Mouse (Mus musculus) kidney, embryonic 14.5 days (tissue): ENCODE measurements around the gene Zfp638. TPM values are rescaled to one million over a fixed set of nuclear protein-coding genes. Genes with fewer than 3 reads are reported as not detected.

Experiments
- ATAC-seq: fragments of 200-750 bp; cut with Nextera tagmentation; 2 replicates; pipeline ENCODE4 v1.8.0; 2017; ENCODE audit warnings: moderate number of reproducible peaks, mild to moderate bottlenecking, moderate TSS enrichment, moderate library complexity; ENCODE audit not compliant: low FRiP score, low TSS enrichment
- H3K27ac ChIP-seq: fragments of 300-500 bp; sonication (generic); 2 replicates; pipeline ENCODE4 v1.5.1; 2014; ENCODE audit warnings: low read depth, mild to moderate bottlenecking, low read length, moderate library complexity, mixed read lengths
- H3K27me3 ChIP-seq: fragments of 300-500 bp; sonication (generic); 2 replicates; pipeline ENCODE4 v1.6.1; 2014; ENCODE audit warnings: mild to moderate bottlenecking, low read length; ENCODE audit not compliant: control insufficient read depth, insufficient read depth
- H3K36me3 ChIP-seq: fragments of 300-500 bp; sonication (generic); 2 replicates; pipeline ENCODE4 v1.6.1; 2014; ENCODE audit warnings: low read length, mixed read lengths; ENCODE audit not compliant: control insufficient read depth, insufficient read depth
- H3K4me1 ChIP-seq: fragments of 300-500 bp; sonication (generic); 2 replicates; pipeline ENCODE4 v1.6.1; 2014; ENCODE audit warnings: low read length, mixed read lengths; ENCODE audit not compliant: control insufficient read depth, insufficient read depth
- H3K4me2 ChIP-seq: fragments of 300-500 bp; sonication (generic); replicated peaks from 2 replicates; pipeline ENCODE4 v1.6.1; 2014; ENCODE audit warnings: low read depth, mild to moderate bottlenecking, low read length
- H3K4me3 ChIP-seq: fragments of 300-500 bp; sonication (generic); 2 replicates; pipeline ENCODE4 v1.5.1; 2014; ENCODE audit warnings: mild to moderate bottlenecking, low read length
- H3K9ac ChIP-seq: fragments of 300-500 bp; sonication (generic); 2 replicates; pipeline ENCODE4 v1.6.1; 2014; ENCODE audit warnings: low read depth, mild to moderate bottlenecking, low read length, moderate library complexity
- H3K9me3 ChIP-seq: fragments of 300-500 bp; sonication (generic); 2 replicates; pipeline ENCODE4 v1.6.1; 2016; ENCODE audit warnings: low read length; ENCODE audit not compliant: control insufficient read depth
- WGBS: fragments of 180-500 bp; shearing (Covaris S2); extraction: QIAGEN DNeasy Blood & Tissue Kit; methylation state at CpG from one replicate; pipeline ENCODE4 v1.1.7; 2014; 5-methylcytosine and 5-hydroxymethylcytosine counted together
- polyA plus RNA-seq: library from polyadenylated mRNA; unstranded; fragments of >200 nt; fragmentation: Nextera tagmentation; extraction: Ambion mirVana; gene quantifications from 2 replicates; pipeline ENCODE4 v1.2.1, GENCODE M21; 2014

The Zfp638 gene
- polyA plus RNA-seq, 1 experiment from 2014 or later: 93.1 TPM

DNA sequence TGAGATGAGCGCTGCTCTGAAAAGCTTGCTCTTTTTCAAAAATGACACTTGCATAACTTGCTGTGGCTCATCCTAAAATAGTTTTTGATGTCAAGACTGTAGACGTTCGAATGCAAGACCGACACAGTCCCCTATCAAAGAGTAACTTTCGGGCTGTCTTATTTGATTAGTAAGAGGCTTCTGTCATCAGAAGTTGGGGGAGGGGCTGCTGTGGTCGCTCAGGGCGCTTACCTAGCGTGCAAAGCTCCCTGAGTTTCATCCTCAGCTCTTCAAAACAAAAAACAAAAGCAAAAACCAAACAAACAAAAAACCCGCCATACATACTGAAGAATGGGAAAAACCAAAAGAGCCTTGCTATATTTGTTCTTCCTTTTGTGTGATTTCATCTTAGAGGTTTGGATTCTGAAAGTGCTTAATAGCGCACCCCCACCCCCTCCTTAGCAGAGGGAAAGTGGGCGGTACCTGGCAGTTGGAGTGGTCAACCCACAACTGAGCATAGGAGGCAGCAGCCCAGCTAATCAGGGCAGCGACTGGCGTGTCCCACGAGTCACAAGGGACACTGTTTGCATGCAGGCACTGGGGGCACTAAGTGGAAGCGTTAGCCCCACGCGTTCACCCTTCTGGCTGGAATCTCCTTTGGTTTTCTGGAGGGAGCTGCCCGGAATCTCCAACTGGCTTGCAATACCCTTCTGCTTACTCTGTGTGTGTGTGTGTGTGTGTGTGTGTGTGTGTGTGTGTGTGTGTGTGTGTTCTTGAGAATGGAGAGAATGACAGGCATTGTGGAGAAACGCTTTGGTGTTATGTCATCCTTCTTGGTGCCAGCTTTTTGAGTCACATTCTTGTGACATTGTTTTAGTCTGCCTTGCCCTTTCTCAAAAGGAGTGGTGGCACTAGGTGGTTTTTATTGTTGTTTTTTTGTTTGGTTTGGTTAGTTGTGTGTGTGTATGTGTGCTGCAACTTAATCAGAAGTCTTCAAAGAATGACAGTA lies 983 bp downstream of the Zfp638 start:
- Histone ChIP-seq H3K27me3 (no peaks in the 10 kb centered on the region), H3K27ac (no peak overlapping the region), H3K4me2 (peak overlapping the region; percentile 99), H3K9me3 (no peaks in the 10 kb centered on the region; the same call in 1 of the 2 replicates), H3K9ac (peak overlapping the region; percentile 55), H3K4me1 (0 out of 2 replicates have a peak, but pooled peaks cover 3% of the 10 kb centered on the region), H3K4me3 (peak overlapping the region; percentile 52), H3K36me3 (no peaks in the 10 kb centered on the region)
- peak; percentile 44; the same call in 1 of the 2 replicates for ATAC-seq
- WGBS: 5% methylated on average over 19 of the region's 19 CpGs

DNA sequence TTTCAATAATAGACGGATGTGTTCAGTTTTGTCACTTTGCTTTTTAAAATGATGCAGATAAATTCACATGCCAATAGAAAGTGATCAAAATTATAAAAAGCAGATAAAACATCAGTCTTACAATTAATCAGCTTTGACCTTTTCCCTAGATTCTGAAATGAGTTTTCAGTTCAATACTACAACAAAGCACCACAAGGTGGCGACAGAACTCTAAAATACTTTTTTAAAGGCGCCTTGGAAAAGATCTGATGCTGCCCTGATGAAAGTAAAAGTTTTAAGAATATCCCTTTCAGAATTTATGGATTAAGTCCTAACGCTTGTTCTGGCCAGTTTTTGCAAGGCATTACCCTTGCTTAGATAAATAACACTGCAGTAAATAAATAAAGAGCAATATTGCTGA lies 12.9 kb downstream of the Zfp638 start:
- no peak overlapping the region for H3K4me3 ChIP-seq
- no peaks in the 10 kb centered on the region for H3K36me3 ChIP-seq
- H3K27ac ChIP-seq: no peak overlapping the region
- no peak overlapping the region for H3K4me2 ChIP-seq
- H3K27me3 ChIP-seq: no peaks in the 10 kb centered on the region
- 3% methylated on average over 4 of the region's 4 CpGs for WGBS
- H3K9ac ChIP-seq: no peak overlapping the region
- no peak for ATAC-seq
- H3K9me3 ChIP-seq: no peaks in the 10 kb centered on the region
- H3K4me1 ChIP-seq: no peaks in the 10 kb centered on the region

DNA sequence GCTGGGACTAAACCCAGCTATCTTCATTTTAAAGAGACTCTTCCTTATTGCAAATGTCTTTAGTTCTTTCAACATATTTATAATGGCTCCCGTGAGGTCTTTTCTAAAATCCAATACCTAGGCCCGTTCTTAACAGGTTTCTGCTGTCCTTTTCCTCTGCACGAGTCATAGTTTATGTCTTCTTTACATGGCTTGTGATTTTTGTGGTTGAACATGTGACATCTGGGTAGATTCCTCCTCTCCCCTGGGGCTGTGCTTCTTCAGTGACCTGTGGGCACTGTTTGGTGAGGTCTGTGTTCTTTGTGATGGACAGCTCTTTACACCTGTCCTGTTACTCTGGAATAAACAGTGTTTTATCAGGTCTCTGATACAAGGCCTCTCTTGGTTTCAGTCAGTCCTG lies 19.9 kb downstream of the Zfp638 start:
- no peak overlapping the region for H3K9ac ChIP-seq
- ATAC-seq: no peak
- no peak overlapping the region for H3K27ac ChIP-seq
- no peak overlapping the region for H3K4me3 ChIP-seq
- no peaks in the 10 kb centered on the region for H3K36me3 ChIP-seq
- H3K9me3 ChIP-seq: no peaks in the 10 kb centered on the region
- H3K4me1 ChIP-seq: no peaks in the 10 kb centered on the region
- WGBS: 83% methylated on average over 3 of the region's 3 CpGs
- no peaks in the 10 kb centered on the region for H3K27me3 ChIP-seq
- H3K4me2 ChIP-seq: no peak overlapping the region

DNA sequence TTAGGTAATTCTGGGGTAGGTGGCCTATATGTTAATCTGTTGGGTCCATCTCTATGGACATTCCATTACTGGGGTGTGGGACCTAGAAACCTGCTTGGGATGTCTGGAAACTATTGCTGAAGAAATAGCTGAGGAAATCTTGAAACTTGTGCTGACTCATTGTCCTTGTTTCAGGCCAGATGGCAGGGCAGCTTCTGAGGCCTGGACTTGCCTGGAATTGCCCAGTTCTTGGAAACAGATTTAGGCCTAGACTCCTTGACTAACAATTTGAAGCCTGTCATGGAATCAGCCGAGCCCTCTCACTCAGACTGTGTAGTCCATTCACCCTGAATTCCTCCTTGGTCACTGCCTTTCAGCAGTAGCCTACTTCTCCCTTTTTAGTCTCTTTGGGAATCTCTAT lies 21.9 kb downstream of the Zfp638 start:
- H3K9ac ChIP-seq: no peak overlapping the region
- no peak for ATAC-seq
- H3K4me2 ChIP-seq: no peak overlapping the region
- no peak overlapping the region for H3K4me3 ChIP-seq
- H3K27ac ChIP-seq: no peak overlapping the region
- 85% methylated on average over 1 of the region's 1 CpGs for WGBS
- H3K27me3 ChIP-seq: no peaks in the 10 kb centered on the region
- H3K36me3 ChIP-seq: no peaks in the 10 kb centered on the region
- H3K4me1 ChIP-seq: no peaks in the 10 kb centered on the region
- H3K9me3 ChIP-seq: no peaks in the 10 kb centered on the region

DNA sequence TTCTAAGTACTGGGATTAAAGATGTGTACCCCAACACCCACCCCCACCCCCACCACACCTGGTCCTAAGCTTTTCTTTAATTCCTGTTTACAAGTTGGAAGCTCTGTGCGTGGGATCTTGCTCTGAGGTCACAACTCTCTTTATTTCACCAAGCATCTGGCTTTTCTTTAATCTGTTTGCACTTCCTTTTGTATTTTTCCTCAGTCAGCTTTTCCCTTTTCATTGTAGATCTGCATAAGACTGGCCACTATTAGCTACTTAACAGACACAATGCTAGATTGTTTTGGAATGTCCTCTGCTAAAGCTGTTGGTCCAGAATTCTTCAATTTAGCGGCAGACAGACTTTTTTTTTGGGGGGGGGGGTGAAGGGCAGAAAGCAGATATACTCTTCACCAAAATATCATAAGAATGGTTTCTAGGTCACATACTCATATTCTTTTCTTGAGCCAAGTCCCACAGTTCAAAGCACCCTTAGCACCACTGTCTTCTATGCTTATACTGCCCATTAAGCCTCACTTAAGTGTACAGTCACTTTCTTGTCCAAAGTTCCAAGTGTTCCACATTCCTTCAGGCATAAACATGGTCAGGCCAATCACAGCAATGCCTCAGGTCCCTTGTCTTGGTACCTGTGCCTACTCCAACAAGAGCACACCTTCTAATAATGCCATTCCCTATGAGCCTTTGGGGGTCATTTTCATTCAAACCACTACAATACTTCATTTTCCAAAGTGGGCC lies 23.5 kb downstream of the Zfp638 start:
- ATAC-seq: no peak
- Histone ChIP-seq H3K9ac (no peak overlapping the region), H3K27ac (no peak overlapping the region), H3K4me1 (no peaks in the 10 kb centered on the region), H3K27me3 (no peaks in the 10 kb centered on the region), H3K9me3 (no peaks in the 10 kb centered on the region), H3K36me3 (no peaks in the 10 kb centered on the region), H3K4me3 (no peak overlapping the region), H3K4me2 (no peak overlapping the region)
- WGBS: 60% methylated on average over 2 of the region's 2 CpGs

DNA sequence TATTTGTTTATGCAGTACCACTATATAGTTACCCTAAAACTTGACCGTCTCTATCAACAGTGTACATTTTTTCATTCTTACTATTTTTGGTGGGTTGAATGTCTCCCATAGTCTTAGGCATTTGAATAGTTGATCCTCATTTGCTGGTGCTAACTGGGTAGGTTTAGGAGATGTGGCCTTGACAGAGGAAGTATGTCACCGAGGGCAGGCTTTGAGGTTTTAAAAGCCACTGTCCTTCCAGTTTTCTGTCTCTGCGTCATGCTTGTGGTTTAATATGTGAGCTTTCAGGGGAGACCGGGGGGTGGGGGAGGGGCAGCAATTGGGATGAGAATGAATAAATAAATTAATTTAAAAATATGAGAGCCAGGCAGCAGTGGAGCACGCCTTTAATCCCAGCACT lies 24.3 kb downstream of the Zfp638 start:
- no peak for ATAC-seq
- no peaks in the 10 kb centered on the region for H3K4me1 ChIP-seq
- no peaks in the 10 kb centered on the region for H3K9me3 ChIP-seq
- WGBS: 87% methylated on average over 5 of the region's 5 CpGs
- no peak overlapping the region for H3K4me2 ChIP-seq
- no peak overlapping the region for H3K9ac ChIP-seq
- H3K4me3 ChIP-seq: no peak overlapping the region
- no peaks in the 10 kb centered on the region for H3K27me3 ChIP-seq
- no peaks in the 10 kb centered on the region for H3K36me3 ChIP-seq
- H3K27ac ChIP-seq: no peak overlapping the region

DNA sequence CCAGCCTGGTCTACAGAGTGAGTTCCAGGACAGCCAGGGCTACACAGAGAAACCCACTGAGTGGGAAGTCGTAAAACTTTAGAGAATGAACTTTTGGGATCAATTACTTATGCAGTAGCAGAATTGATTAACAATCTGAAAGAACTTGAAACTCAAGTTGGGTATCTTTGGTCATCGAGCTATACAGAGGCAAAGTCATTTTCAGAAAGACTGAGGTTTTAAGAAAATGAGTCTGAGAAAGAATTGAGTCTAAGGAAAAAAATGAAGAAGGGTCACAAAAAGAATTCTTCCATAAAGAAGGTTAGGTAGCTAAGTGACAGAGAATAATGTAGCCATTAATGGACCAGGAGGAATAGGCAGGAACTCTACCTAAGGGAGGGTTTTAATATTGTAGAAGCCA lies 24.8 kb downstream of the Zfp638 start:
- WGBS: 88% methylated on average over 2 of the region's 2 CpGs
- Histone ChIP-seq H3K4me3 (no peak overlapping the region), H3K4me2 (no peak overlapping the region), H3K4me1 (no peaks in the 10 kb centered on the region), H3K9ac (no peak overlapping the region), H3K27ac (no peak overlapping the region), H3K27me3 (no peaks in the 10 kb centered on the region), H3K36me3 (no peaks in the 10 kb centered on the region), H3K9me3 (no peaks in the 10 kb centered on the region)
- ATAC-seq: no peak

DNA sequence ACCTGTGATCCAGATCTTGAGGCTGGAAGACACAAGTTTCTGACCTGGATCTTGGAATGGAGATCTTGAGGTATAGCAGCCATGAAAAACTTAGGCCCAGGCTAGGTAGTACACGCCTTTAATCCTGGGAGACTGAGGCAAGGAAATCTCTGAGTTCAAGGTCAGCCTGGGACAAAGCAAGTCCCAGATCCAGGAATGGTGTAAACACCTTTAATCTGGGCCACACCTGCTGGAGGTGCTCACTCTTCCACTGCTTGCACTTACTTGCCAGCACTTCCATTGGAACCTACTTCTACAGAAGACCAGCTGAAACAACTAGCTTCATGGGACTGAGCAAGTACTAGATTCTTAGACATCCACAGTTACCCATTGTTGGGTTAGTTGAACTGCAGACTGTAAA lies 26.2 kb downstream of the Zfp638 start:
- Histone ChIP-seq H3K27me3 (no peaks in the 10 kb centered on the region), H3K27ac (no peak overlapping the region), H3K4me1 (no peaks in the 10 kb centered on the region), H3K36me3 (no peaks in the 10 kb centered on the region), H3K4me3 (no peak overlapping the region), H3K4me2 (no peak overlapping the region), H3K9ac (no peak overlapping the region), H3K9me3 (no peaks in the 10 kb centered on the region)
- WGBS: 89% methylated on average over 1 of the region's 1 CpGs
- ATAC-seq: no peak

DNA sequence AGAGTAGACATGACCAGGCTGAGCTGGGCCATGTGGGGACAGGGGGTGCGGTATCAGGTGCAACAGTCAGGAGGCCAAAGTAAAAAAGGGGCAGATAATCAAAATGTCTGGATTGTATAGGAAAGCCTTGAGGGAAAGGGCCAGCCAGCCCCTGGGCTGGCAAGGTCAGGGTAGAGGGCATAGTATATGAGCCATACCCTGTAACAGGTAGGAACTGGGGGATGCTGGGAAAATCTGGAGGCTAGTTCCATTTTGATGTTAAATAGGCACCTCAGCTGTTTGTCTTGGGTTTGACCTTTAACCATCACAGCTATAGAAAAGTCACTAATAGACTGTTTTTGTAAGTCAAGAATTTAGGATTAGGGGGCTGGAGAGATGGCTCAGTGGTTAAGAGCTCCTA lies 26.7 kb downstream of the Zfp638 start:
- Histone ChIP-seq H3K4me3 (no peak overlapping the region), H3K4me1 (no peaks in the 10 kb centered on the region), H3K4me2 (no peak overlapping the region), H3K36me3 (no peaks in the 10 kb centered on the region), H3K27me3 (no peaks in the 10 kb centered on the region), H3K9me3 (no peaks in the 10 kb centered on the region), H3K9ac (no peak overlapping the region), H3K27ac (no peak overlapping the region)
- 100% methylated on average over 1 of the region's 1 CpGs for WGBS
- no peak for ATAC-seq
